Mouse (Mus musculus): ENCODE data around the gene Scamp1.

The Scamp1 gene

GRCm38 (mm10) chr13:94184726-94185456 is 100.8 kb downstream of the Scamp1 start:
- no peak for DNase-seq (ENCODE audit: low read depth, low spot score)
- H3K36me3 ChIP-seq (ENCODE audit: control insufficient read depth, insufficient read depth, low read length, poor library complexity, severe bottlenecking) = no peaks in the 10 kb centered on the region
- H3K27me3 ChIP-seq (ENCODE audit: control insufficient read depth, insufficient read depth, low read length, poor library complexity, severe bottlenecking) = no peaks in the 10 kb centered on the region

DNA sequence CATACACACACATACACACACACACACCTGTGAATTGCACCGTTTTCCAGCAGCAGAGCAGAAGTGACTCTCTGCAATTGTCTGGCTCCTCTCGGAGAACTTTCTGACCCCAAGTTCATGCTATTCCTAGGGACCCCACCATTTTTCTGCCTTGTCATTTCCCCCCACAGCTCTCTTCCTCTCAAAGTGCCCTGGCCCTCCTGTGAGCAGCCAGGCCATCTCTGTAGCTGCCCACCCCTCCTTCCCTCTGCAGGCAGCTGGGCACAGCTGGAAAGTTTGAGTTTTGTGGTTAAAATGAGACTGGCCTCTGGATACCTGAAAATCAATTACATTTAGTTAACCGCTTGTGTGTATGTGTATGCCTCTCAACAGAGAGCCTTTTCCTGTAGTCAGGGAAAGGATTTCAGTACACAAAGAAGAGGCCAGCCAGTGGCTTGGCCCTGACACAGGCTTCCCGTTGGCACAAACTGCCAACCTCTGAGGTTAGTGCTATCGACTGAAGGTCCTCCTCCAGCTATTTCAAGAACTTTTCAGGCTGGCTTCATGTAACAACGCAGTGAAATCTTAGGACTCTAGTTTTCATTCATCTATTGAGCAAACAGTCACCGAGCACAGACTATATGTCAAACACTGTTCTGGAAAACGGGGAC is 102.2 kb downstream of the Scamp1 start:
- no peak for DNase-seq (ENCODE audit: low read depth, low spot score)
- Histone ChIP-seq H3K27me3 (ENCODE audit: control insufficient read depth, insufficient read depth, low read length, poor library complexity, severe bottlenecking) (no peaks in the 10 kb centered on the region), H3K36me3 (ENCODE audit: control insufficient read depth, insufficient read depth, low read length, poor library complexity, severe bottlenecking) (no peaks in the 10 kb centered on the region)

- H3K36me3 ChIP-seq (ENCODE audit: control insufficient read depth, insufficient read depth, low read length, poor library complexity, severe bottlenecking) = no peaks in the 10 kb centered on the region
- DNase-seq (ENCODE audit: low read depth, low spot score) = no peak
- H3K27me3 ChIP-seq (ENCODE audit: control insufficient read depth, insufficient read depth, low read length, poor library complexity, severe bottlenecking) = no peaks in the 10 kb centered on the region
Measured at GRCm38 (mm10) chr13:94182026-94182425, 103.6 kb downstream of the Scamp1 start.

DNA sequence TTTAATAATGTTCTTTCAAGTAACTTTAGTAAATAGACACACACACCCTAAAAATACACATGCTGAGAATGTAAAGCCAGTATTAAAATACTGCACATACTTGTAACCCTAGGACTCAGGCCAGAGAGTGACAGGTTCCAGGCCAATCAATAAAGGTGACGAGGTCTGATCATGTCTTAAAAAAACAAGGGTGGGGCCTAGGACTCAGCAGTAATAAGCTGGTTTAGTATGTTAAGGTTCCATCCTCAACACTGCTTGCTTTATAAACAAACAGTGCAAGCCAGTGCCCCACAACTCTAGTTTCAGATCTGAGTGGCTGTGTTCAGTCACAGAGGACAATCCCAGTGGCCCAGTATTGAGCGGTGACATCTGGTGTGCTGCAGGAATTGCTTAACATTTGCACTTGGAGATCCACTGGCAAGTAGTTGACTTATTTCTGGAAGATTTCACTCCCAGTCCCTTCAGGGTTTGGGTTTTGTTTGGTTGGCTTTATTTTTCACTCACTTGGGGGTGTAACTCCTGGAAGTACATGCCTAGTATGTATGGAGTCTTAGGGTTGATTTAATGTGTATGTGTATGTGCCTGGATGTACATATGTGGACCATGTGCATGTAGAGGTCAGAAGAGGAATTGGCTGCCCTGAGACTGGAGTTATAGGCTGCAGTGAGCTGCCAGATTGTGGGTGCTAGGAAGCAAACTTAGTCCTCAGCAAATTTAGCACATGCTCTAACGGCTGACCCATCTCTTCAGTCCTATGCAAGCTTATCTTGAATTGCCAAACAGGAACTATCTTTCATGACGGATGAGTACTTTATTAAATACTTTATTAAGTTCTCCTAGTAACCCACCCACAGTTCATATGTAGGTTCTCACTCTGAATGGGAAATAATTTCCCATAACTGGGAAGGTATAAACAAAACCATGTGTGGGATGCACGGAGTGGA is 104.9 kb downstream of the Scamp1 start:
- DNase-seq (ENCODE audit: low read depth, low spot score) = no peak
- no peaks in the 10 kb centered on the region for H3K27me3 ChIP-seq (ENCODE audit: control insufficient read depth, insufficient read depth, low read length, poor library complexity, severe bottlenecking)

GRCm38 (mm10) chr13:94178401-94179040 is 107.1 kb downstream of the Scamp1 start:
- H3K27me3 ChIP-seq (ENCODE audit: control insufficient read depth, insufficient read depth, low read length, poor library complexity, severe bottlenecking) = no peaks in the 10 kb centered on the region
- H3K36me3 ChIP-seq (ENCODE audit: control insufficient read depth, insufficient read depth, low read length, poor library complexity, severe bottlenecking) = no peaks in the 10 kb centered on the region
- no peak for DNase-seq (ENCODE audit: low read depth, low spot score)

More for the DNA sequence above, 104.9 kb downstream of the Scamp1 start:
- no peaks in the 10 kb centered on the region for H3K36me3 ChIP-seq (ENCODE audit: control insufficient read depth, insufficient read depth, low read length, poor library complexity, severe bottlenecking)

GRCm38 (mm10) chr13:94177148-94177547 is 108.5 kb downstream of the Scamp1 start:
- Histone ChIP-seq H3K27me3 (ENCODE audit: control insufficient read depth, insufficient read depth, low read length, poor library complexity, severe bottlenecking) (no peaks in the 10 kb centered on the region), H3K36me3 (ENCODE audit: control insufficient read depth, insufficient read depth, low read length, poor library complexity, severe bottlenecking) (no peaks in the 10 kb centered on the region)
- DNase-seq (ENCODE audit: low read depth, low spot score) = no peak

DNA sequence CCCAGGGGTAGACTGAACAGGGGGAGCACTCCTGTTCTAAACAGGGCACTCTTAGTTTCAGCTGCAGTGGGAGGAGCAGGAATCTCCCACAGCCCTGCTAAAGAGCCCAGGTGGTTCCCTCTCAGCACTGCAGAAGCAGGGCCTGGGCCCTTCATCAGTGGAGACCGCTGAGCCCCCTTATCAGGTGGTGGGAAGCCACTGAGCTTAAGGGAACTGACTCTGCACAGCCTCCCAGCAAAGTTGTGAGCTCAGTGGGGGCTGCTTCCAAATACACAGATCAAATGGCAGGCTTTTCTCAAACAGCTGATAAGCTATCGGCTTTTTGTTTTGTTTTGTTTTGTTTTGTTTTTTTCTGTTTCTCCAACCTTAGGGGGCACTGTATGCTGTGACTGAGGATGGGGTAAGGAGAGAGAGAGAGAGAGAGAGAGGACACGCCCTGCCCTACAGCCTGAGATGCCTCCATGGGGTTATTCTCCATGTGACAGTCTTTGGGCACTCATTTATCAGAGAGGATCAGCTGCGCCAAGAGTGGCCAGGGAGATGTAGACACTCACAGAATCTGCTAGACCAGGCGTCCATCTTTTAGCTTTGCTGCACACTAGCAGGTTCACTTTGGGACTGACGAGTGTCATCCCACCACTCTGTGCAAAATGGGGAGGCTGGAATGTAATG is 110.1 kb downstream of the Scamp1 start:
- no peak for DNase-seq (ENCODE audit: low read depth, low spot score)
- H3K36me3 ChIP-seq (ENCODE audit: control insufficient read depth, insufficient read depth, low read length, poor library complexity, severe bottlenecking) = no peaks in the 10 kb centered on the region
- no peaks in the 10 kb centered on the region for H3K27me3 ChIP-seq (ENCODE audit: control insufficient read depth, insufficient read depth, low read length, poor library complexity, severe bottlenecking)

DNA sequence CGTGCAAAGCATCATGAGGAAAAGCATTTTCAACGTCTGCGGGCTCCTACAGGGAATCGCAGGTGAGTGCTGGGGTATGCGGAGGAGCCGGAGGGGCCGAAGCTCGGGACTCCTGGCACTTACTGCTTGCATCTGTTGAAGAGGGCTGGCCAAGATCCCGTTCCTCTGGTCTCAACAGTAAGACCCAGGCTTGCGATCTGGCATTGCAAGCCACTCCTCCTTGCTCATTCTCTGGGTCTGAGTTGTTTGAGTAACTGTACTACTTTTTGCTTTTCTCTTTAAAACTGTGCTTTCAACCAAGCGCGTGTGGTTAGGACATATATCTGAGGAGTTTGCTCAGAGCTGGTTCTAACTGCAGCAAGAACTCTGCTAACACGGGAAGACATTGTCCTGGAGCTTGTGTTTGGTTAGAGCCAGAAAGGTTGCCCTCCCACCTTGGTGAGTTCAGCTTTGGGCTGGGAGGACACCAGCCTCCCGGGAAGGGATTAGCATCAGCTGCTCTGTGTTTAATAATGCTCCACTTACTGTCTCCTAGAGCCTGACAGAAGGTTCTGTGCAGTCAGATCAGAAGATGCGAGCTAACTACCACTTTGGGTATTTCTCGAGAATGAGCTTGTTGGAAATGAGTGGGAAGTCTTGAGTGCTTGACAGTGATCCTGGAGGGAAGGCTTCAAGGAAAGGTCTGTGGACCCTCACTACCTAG is 110.9 kb downstream of the Scamp1 start:
- no peak for DNase-seq (ENCODE audit: low read depth, low spot score)
- H3K36me3 ChIP-seq (ENCODE audit: control insufficient read depth, insufficient read depth, low read length, poor library complexity, severe bottlenecking) = no peaks in the 10 kb centered on the region
- H3K27me3 ChIP-seq (ENCODE audit: control insufficient read depth, insufficient read depth, low read length, poor library complexity, severe bottlenecking) = no peaks in the 10 kb centered on the region

DNA sequence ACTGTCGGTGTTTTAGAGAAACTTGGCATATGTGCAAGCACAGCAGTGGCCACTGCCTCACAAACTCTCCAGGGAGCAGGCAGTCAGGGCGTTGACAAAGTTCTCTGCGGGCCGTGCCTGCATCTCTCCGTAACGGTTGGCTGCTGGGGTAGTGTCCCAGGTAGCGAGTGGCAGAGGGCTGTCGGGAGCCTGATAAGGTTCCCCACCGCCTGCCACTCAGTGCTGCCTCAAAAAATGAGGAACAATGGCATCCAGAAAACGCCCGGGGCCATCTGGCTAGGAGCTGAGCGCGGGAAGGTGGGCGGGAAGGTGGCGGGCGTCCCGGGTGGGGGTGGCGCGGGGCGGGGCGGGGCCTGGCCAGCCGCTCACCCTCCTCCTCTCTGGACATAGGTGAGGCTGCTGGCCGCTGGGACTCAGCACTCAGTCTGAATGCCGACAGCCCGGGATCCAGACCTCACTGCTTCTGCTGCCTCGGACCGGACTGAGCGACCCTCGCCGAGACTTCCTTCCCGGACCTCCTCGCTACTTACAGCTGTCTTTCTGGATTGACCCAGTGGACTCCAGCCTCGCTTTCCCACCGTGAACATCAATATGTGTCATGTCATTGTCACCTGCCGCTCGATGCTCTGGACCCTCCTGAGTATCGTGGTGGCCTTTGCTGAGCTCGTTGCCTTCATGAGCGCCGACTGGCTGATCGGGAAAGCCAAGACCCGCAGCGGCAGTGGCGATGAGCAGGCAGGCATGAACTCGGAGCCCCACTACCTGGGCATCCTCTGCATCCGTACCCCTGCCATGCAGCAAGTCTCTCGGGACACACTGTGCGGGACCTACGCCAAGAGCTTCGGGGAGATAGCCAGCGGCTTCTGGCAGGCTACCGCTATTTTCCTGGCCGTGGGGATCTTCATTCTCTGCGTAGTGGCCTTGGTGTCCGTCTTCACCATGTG is 111.8 kb downstream of the Scamp1 start:
- DNase-seq (ENCODE audit: low read depth, low spot score) = no peak
- Histone ChIP-seq H3K36me3 (ENCODE audit: control insufficient read depth, insufficient read depth, low read length, poor library complexity, severe bottlenecking) (no peaks in the 10 kb centered on the region), H3K27me3 (ENCODE audit: control insufficient read depth, insufficient read depth, low read length, poor library complexity, severe bottlenecking) (no peaks in the 10 kb centered on the region)

- H3K36me3 ChIP-seq (ENCODE audit: control insufficient read depth, insufficient read depth, low read length, poor library complexity, severe bottlenecking) = no peaks in the 10 kb centered on the region
- no peak for DNase-seq (ENCODE audit: low read depth, low spot score)
- no peaks in the 10 kb centered on the region for H3K27me3 ChIP-seq (ENCODE audit: control insufficient read depth, insufficient read depth, low read length, poor library complexity, severe bottlenecking)
Measured at GRCm38 (mm10) chr13:94172533-94173310, 112.9 kb downstream of the Scamp1 start.

DNA sequence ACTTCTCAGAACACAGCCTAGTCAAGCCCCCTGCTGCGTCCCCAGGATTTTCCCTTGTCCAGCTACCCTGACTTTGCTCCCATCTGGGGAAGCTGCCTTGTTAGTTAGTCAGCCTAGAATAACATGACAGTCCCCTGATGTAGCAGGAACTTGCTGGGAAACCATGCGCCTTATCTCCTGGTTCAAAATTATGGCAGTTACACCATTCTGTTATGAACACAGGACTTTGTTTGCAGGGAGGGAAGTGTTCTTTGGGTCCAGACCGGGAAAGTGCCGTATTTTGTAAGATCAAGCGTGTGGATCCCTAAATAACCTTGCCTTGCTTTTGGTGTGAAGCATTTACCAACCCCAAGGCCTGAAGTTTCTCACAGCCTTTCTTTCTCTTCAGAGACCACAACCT is 114.0 kb downstream of the Scamp1 start:
- Histone ChIP-seq H3K36me3 (ENCODE audit: control insufficient read depth, insufficient read depth, low read length, poor library complexity, severe bottlenecking) (no peaks in the 10 kb centered on the region), H3K27me3 (ENCODE audit: control insufficient read depth, insufficient read depth, low read length, poor library complexity, severe bottlenecking) (no peaks in the 10 kb centered on the region)
- no peak for DNase-seq (ENCODE audit: low read depth, low spot score)

- Histone ChIP-seq H3K36me3 (ENCODE audit: control insufficient read depth, insufficient read depth, low read length, poor library complexity, severe bottlenecking) (no peaks in the 10 kb centered on the region), H3K27me3 (ENCODE audit: control insufficient read depth, insufficient read depth, low read length, poor library complexity, severe bottlenecking) (no peaks in the 10 kb centered on the region)
- no peak for DNase-seq (ENCODE audit: low read depth, low spot score)
Measured at GRCm38 (mm10) chr13:94169325-94169916, 116.2 kb downstream of the Scamp1 start.
